Mouse (Mus musculus) embryonic facial prominence, embryonic 13.5 days (tissue): Measurements from ENCODE around the gene Gm10053. TPM values are rescaled to one million over a fixed set of nuclear protein-coding genes. Genes with fewer than 3 reads are reported as not detected.
"Not testable (repeated sequence)": the region's sequence is repeated elsewhere in the genome, so short reads cannot be mapped to it uniquely, and the experiment has no call there.

Source experiments
- ATAC-seq: fragments of 200-750 bp; cut with Nextera tagmentation; 2 replicates; pipeline ENCODE4 v1.8.0; 2017; ENCODE audit warnings: low read depth; ENCODE audit not compliant: insufficient number of reproducible peaks, insufficient read depth, low FRiP score, low TSS enrichment
- H3K27ac ChIP-seq: fragments of 300-500 bp; sonication (generic); 2 replicates; pipeline ENCODE4 v1.5.1; 2015; ENCODE audit warnings: moderate library complexity, mild to moderate bottlenecking, inconsistent platforms
- H3K27me3 ChIP-seq: fragments of 300-500 bp; sonication (generic); 2 replicates; pipeline ENCODE4 v1.6.1; 2015; ENCODE audit warnings: mild to moderate bottlenecking, inconsistent platforms
- H3K36me3 ChIP-seq: fragments of 300-500 bp; sonication (generic); 2 replicates; pipeline ENCODE4 v1.6.1; 2015; ENCODE audit warnings: mild to moderate bottlenecking, inconsistent platforms
- H3K4me1 ChIP-seq: fragments of 300-500 bp; sonication (generic); 2 replicates; pipeline ENCODE4 v1.6.1; 2015; ENCODE audit warnings: inconsistent platforms
- H3K4me2 ChIP-seq: fragments of 300-500 bp; sonication (generic); 2 replicates; pipeline ENCODE4 v1.6.1; 2015; ENCODE audit warnings: moderate library complexity, mild to moderate bottlenecking, inconsistent platforms
- H3K4me3 ChIP-seq: fragments of 300-500 bp; sonication (generic); 2 replicates; pipeline ENCODE4 v1.5.1; 2015; ENCODE audit warnings: mild to moderate bottlenecking, inconsistent platforms
- H3K9ac ChIP-seq: fragments of 300-500 bp; sonication (generic); 2 replicates; pipeline ENCODE4 v1.6.1; 2015; ENCODE audit warnings: mild to moderate bottlenecking, inconsistent platforms
- H3K9me3 ChIP-seq: fragments of 300-500 bp; sonication (generic); 2 replicates; pipeline ENCODE4 v1.6.1; 2016; ENCODE audit warnings: inconsistent platforms
- WGBS: fragments of 180-500 bp; shearing (Covaris S2); methylation state at CpG from one replicate; pipeline ENCODE4 v1.1.7; 2015; ENCODE audit warnings: mixed read lengths; 5-methylcytosine and 5-hydroxymethylcytosine counted together
- polyA plus RNA-seq: library from polyadenylated mRNA; unstranded; fragments of >200 nt; fragmentation: Nextera tagmentation; extraction: Ambion mirVana; gene quantifications from 2 replicates; pipeline ENCODE4 v1.2.1, GENCODE M21; 2015

Gene Gm10053
- 206 and 207 TPM in 2 replicates for polyA plus RNA-seq

DNA sequence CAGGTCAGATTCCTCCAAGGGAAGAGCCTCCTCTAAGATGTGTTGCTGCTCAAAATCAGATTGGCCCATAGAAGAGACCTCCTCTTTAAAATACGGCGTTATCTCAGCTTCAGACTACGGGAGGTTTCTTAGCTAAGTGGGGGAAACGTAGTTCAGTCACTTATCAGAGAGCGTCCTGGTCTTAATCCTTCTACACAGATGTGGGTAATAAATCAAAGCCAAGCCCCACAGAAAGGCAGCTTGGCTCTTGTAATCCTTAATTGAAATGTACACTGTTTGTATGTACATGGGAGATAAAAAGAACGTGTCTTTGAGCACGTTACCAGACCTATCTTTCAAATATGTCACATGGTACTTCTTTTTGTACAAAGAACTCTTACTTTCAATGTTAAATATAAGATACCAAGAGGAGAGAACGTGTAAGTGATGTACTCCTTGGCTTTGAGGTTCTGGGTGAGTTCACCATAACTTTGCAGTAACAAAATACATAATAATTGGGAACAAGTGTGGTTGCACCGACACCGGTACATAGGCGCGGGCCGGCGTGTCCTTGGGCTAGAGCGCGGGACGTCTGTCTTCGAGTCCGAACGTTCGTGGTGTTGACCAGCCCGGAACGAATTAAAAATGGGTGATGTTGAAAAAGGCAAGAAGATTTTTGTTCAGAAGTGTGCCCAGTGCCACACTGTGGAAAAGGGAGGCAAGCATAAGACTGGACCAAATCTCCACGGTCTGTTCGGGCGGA lies at the start of gene Gm10053:
Gm10053 (plus strand) TSS at position 558 of the 742 bp plus-strand sequence.
- peaks cover 12% of the 10 kb centered on the region; the same call in 1 of the 2 replicates for H3K27me3 ChIP-seq
- not testable (repeated sequence) for ATAC-seq
- 81% methylated on average over 23 of the region's 26 CpGs for WGBS

DNA sequence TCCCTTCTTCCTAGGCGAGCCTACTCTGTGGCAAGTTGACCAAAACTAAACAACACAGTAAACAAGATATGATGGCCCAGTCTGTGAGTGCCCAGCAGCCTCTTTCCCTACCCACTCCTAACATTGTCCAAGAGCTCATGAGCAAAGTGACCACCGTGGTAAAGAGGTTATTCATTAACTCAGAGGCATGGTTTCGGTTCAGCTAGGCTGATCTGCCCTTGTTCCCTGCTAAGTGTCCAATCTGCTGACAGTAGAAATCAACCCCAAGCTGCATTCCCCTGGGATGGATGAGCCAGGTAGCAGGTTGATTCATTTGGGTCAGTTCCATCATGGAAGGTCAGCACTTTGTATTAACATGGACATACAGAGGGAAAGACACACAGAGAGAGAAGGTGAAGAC lies 33.4 kb upstream of the Gm10053 start:
- Histone ChIP-seq H3K4me3 (no peak overlapping the region), H3K27ac (no peak overlapping the region), H3K9ac (no peak overlapping the region), H3K4me2 (no peak overlapping the region), H3K9me3 (no peaks in the 10 kb centered on the region), H3K36me3 (no peaks in the 10 kb centered on the region), H3K4me1 (peaks cover 23% of the 10 kb centered on the region), H3K27me3 (0 out of 2 replicates have a peak, but pooled peaks cover 3% of the 10 kb centered on the region)
- 90% methylated on average over 3 of the region's 3 CpGs for WGBS
- no peak for ATAC-seq

More for the DNA sequence above, at the start of gene Gm10053:
- not testable (repeated sequence) for H3K4me1 ChIP-seq, H3K4me2 ChIP-seq, H3K9ac ChIP-seq, H3K27ac ChIP-seq, H3K36me3 ChIP-seq, H3K9me3 ChIP-seq, H3K4me3 ChIP-seq

DNA sequence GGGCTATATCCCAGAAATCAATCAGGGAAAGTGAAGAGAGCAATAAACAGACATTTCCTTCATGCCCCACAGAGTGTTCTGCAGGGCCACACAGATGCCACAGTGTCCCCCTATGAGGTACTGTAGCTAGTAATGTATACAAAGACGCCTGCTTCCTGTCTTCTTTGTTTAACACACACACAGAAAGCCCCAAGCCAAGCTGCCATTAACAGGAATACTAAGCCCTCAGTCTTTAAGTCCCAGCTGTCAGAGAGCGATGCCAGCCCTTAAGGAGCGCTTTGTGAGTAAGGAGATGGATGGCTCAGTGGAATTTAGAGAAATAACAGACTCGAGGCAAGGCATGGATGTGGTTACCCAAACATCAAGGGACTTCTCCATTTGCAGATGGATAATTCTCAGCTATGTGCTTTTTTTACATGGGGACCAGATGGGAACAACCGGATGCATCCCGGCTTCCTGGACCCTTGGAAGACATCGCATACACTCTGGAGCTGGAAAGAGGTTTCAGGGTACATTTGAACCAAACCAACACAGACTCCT lies 30.4 kb upstream of the Gm10053 start:
- Histone ChIP-seq H3K9ac (no peak overlapping the region), H3K9me3 (no peaks in the 10 kb centered on the region), H3K4me1 (peaks cover 31% of the 10 kb centered on the region), H3K27me3 (0 out of 2 replicates have a peak, but pooled peaks cover 4% of the 10 kb centered on the region), H3K27ac (peak overlapping the region; percentile 81), H3K4me2 (peak overlapping the region; percentile 30), H3K4me3 (no peak overlapping the region), H3K36me3 (no peaks in the 10 kb centered on the region)
- WGBS: 11% methylated on average over 7 of the region's 7 CpGs
- 0 out of 2 replicates have a peak, but pooled peaks have one; percentile 52 for ATAC-seq

DNA sequence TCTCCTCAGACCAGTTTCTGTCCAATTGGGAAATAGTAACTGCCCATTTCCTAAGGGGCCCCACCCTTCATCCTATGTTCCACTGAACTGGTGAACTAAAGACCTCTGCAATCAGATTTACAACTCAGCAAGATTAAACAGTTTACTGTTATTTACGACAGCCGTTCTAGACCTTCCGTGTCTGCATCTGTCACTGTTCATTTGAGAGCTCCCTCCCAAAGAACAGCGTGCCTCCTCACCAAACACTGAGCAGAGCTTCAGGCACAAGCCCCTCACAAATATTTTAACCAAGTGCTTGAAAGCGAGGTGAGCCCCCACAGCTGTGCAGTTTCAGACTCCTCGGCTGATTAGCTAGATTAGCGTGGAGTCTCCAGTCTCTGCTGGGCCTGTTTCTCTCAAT lies 27.1 kb upstream of the Gm10053 start:
- WGBS: 27% methylated on average over 7 of the region's 7 CpGs
- no peaks in the 10 kb centered on the region for H3K9me3 ChIP-seq
- no peak overlapping the region for H3K4me3 ChIP-seq
- peaks cover 41% of the 10 kb centered on the region for H3K4me1 ChIP-seq
- H3K27me3 ChIP-seq: 0 out of 2 replicates have a peak, but pooled peaks cover 4% of the 10 kb centered on the region
- H3K4me2 ChIP-seq: no peak overlapping the region
- H3K36me3 ChIP-seq: no peaks in the 10 kb centered on the region
- H3K9ac ChIP-seq: no peak overlapping the region
- no peak for ATAC-seq
- no peak overlapping the region for H3K27ac ChIP-seq

DNA sequence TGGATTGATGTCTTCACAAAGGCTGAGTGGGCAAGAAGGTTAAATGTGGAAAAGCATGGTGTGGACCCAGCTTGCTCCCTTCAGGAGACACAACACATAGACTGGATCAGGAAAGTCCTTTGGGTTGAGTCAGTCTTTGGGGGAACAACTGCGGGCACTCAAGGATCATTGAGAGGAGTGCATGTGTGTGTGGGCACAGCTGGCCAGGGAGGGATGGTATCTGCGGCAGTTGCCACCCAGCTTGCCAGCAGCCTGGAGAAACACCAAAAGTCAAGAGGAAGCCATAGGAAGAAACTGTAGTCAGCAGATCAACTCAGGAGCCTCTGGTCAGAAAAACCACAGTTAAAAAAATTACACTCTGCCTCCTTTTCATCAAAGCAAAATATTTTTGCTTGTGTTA lies 26.6 kb upstream of the Gm10053 start:
- H3K4me1 ChIP-seq: peaks cover 41% of the 10 kb centered on the region
- H3K4me3 ChIP-seq: no peak overlapping the region
- H3K27ac ChIP-seq: no peak overlapping the region
- 0 out of 2 replicates have a peak, but pooled peaks cover 4% of the 10 kb centered on the region for H3K27me3 ChIP-seq
- ATAC-seq: no peak
- no peak overlapping the region for H3K4me2 ChIP-seq
- no peaks in the 10 kb centered on the region for H3K9me3 ChIP-seq
- H3K36me3 ChIP-seq: no peaks in the 10 kb centered on the region
- no peak overlapping the region for H3K9ac ChIP-seq
- WGBS: 92% methylated on average over 2 of the region's 2 CpGs

DNA sequence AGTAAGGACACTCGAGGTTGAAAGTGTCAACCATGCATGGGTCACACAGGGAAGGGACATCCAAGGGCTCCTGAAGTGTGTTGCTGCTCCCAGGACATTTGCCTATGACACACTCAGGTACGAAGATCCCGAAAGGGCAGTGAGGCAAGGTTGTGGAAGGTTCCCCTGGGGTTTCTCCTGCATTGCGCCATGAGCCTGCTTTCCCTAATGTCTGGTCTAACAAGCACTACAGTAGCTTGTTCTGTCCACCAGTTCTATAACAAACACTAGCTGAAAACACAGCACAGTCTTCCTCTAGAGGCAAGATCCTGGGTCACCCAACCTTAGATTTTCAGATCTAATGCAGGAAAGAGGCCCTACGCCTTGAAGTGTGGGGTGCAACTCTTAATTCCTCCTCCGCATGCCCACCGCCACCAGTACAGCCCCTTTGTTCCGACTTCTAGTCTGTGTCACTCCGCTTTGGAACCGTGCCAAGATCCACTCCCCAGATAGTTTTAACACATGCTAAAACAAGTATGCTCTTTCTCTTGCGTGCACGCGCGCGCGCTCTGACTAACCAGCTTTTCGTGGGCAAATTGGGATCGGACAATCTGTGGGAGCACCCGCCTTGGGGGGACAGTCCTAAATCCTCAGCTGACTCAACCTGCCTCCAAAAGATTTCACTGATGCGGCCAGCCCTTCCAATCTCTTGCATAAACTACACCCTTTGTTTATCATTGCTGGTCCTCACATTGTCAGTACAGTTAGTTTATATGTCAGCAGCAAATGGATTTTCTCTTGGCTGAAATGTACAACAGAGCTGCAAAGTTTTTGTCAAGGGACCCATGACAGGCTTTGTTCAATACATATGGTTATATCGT lies 23.8 kb upstream of the Gm10053 start:
- Histone ChIP-seq H3K27ac (no peak overlapping the region), H3K9ac (no peak overlapping the region), H3K4me2 (peak overlapping the region; percentile 27; the same call in 1 of the 2 replicates), H3K9me3 (no peaks in the 10 kb centered on the region), H3K4me3 (no peak overlapping the region), H3K4me1 (peaks cover 17% of the 10 kb centered on the region), H3K36me3 (no peaks in the 10 kb centered on the region), H3K27me3 (0 out of 2 replicates have a peak, but pooled peaks cover 4% of the 10 kb centered on the region)
- ATAC-seq: no peak
- WGBS: 72% methylated on average over 21 of the region's 21 CpGs

DNA sequence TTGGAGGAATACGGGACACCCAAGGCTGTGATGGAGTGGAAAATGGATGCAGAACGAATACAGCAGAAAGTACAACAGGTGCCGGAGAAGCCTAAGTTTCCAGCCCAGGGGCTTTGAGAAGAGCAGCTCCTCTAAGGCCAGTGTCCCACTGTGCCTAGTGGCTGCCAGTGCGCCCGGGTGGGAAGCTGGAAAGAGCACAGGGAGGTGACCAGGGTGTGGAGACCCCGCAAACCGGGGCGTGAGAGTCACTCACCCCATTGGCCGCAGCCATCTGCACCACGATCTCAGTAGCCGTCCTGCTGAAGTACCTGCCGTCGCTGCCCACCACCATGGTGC lies 14.2 kb upstream of the Gm10053 start:
- WGBS: 11% methylated on average over 13 of the region's 13 CpGs

DNA sequence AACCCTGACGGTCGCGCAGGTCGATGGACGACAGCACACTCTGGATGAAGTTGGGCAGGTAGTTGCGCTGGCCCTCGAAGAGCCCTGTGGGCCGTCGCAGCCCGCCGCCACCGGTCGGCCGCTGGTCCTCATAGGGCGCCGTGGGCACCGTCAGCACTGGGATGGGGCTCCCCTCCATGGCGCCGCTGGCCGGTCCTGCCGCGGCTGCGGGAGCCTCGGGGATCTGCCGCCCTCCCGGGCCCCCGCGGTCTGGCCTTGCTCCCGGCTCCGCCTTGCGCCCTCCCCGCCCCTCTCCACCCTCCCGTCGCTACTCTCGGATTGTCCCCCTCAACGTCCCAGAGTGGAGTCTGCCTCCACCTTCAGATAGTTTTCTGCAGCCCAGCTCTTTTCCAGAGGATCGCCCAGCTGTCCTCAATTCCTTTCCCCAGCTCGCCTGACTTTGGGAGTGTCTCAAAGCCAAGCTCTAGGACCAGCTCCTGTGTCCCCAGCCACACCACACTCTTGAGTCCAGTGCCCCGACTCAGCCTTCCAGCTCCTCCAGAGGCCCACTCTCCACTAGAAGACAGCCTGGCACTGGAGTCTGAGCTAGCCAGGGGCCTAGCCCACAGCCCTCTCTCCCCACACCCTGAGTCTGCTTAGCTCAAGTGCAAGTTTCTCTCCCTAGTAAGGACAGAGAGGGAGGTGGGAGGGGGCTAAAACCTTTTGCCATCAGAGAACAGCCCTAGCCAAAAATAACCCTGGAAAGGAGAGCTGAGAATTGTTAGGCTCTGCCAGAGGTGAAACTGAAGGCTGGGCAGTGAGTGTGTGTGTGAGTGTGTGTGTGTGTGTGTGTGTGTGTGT lies 13.7 kb upstream of the Gm10053 start, which contains the start of gene Pgm5:
Pgm5 (minus strand) TSS at position 244 of the 840 bp plus-strand sequence.
- no peaks in the 10 kb centered on the region for H3K36me3 ChIP-seq
- H3K27ac ChIP-seq: 0 out of 2 replicates have a peak within 1 kb of the TSS, but pooled peaks have one; percentile 33
- peak within 1 kb of the TSS; percentile 81 for H3K4me2 ChIP-seq
- H3K9me3 ChIP-seq: no peaks in the 10 kb centered on the region; the same call in 1 of the 2 replicates
- H3K4me3 ChIP-seq: peak within 1 kb of the TSS; percentile 57
- 2% methylated on average over 39 of the region's 39 CpGs for WGBS
- peak; percentile 62 for ATAC-seq
- peak within 1 kb of the TSS; percentile 73 for H3K9ac ChIP-seq
- H3K4me1 ChIP-seq: peaks cover 18% of the 10 kb centered on the region
- H3K27me3 ChIP-seq: peaks cover 36% of the 10 kb centered on the region

More for the DNA sequence above, 14.2 kb upstream of the Gm10053 start:
- Histone ChIP-seq H3K4me2 (peak overlapping the region; percentile 81), H3K4me1 (peaks cover 18% of the 10 kb centered on the region), H3K36me3 (no peaks in the 10 kb centered on the region), H3K4me3 (peak overlapping the region; percentile 57), H3K27me3 (peaks cover 36% of the 10 kb centered on the region), H3K9ac (peak overlapping the region; percentile 73), H3K9me3 (no peaks in the 10 kb centered on the region), H3K27ac (no peak overlapping the region)
- ATAC-seq: peak; percentile 26; the same call in 1 of the 2 replicates

DNA sequence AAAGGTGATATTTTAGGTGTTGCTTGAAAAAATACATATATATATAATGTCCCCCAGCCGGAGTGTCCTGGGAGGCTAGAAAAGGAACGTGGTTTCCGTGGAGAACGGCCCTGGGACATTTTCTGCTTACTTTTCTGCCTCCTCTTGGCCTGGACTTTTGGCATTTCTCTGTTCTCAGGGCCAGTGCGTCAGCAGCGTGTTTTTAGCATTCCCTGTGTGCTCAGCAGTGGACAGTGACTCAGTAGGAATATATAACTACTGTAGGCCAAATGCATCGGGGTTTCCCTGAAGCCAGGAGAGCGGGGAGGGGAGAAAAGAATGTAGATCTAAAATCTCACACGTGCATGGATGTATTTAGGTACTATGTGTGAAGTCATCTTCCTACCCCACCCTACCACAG lies 10.1 kb upstream of the Gm10053 start:
- Histone ChIP-seq H3K36me3 (no peaks in the 10 kb centered on the region), H3K27ac (no peak overlapping the region), H3K9ac (no peak overlapping the region), H3K4me2 (no peak overlapping the region), H3K4me3 (no peak overlapping the region), H3K9me3 (no peaks in the 10 kb centered on the region; the same call in 1 of the 2 replicates), H3K4me1 (peaks cover 25% of the 10 kb centered on the region), H3K27me3 (peaks cover 27% of the 10 kb centered on the region)
- 82% methylated on average over 9 of the region's 9 CpGs for WGBS
- ATAC-seq: no peak

DNA sequence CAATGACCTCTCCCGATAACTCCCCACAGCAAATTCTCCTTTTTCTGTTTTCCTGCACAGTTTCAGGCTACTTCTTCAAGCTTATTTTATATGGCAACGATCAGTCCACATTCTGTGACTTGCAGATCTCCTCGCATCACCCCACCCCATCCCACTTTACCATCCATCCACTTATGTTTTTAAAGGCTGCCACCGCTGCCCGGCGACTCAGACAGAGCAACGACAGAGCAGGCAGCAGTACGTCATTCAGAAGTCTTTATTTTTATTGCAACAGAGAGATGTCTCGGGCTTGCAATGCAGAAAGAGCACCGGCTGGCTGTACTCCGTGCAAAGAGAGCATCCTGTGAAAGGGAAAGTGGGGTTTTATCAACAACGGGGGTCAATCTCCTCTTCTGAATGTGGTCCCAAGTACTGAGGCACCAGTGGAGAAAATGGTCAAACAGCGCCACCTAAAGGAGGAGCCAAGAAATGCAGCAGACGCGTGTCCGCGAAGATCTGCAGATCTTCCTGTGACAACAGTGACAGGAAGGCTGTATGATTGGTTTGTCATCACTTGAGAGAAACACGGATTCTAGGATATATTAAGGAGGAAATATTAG lies 4.3 kb upstream of the Gm10053 start:
- peaks cover 12% of the 10 kb centered on the region for H3K27me3 ChIP-seq
- no peak overlapping the region for H3K27ac ChIP-seq
- no peak for ATAC-seq
- H3K9ac ChIP-seq: peak overlapping the region; percentile 54; the same call in 1 of the 2 replicates
- H3K4me1 ChIP-seq: peaks cover 17% of the 10 kb centered on the region
- 20% methylated on average over 18 of the region's 18 CpGs for WGBS
- H3K4me2 ChIP-seq: peak overlapping the region; percentile 59
- H3K4me3 ChIP-seq: peak overlapping the region; percentile 37
- H3K9me3 ChIP-seq: no peaks in the 10 kb centered on the region; the same call in 1 of the 2 replicates
- no peaks in the 10 kb centered on the region for H3K36me3 ChIP-seq
